Mouse (Mus musculus) gastrocnemius, adult 2 months (tissue): Measurements from ENCODE around the gene Fastk. TPM values are rescaled to one million over a fixed set of nuclear protein-coding genes. Genes with fewer than 3 reads are reported as not detected.
A peak's percentile ranks its signal among the peaks of the same experiment; 100 is the strongest.

ENCODE experiments used
- DNase-seq: peaks from one replicate; pipeline ENCODE4 v3.0.0; 2022
- H3K27ac ChIP-seq: fragments of 200-600 bp; 2 replicates; pipeline ENCODE4 v1.8.1; 2022; ENCODE audit warnings: mild to moderate bottlenecking
- H3K4me3 ChIP-seq: fragments of 200-600 bp; 2 replicates; pipeline ENCODE4 v1.8.1; 2022; ENCODE audit warnings: mild to moderate bottlenecking, moderate library complexity
- CTCF ChIP-seq: fragments of 200-600 bp; IDR thresholded peaks from 2 replicates; pipeline ENCODE4 v1.8.1; 2022; ENCODE audit warnings: antibody characterized with exemption, mild to moderate bottlenecking, moderate library complexity
- intact Hi-C: fragments of 180-260 bp; cut with DNase I; formaldehyde crosslinking; loops from one replicate; pipeline ENCODE4 v1.15.1; 2025
- total RNA-seq, 2 experiments: library from RNA; stranded (reverse); gene quantifications; 2 replicates each; pipeline ENCODE4 v1.2.3; 2021

Fastk gene
- total RNA-seq, 2 experiments from 2014 or later = 163 to 214 TPM

DNA sequence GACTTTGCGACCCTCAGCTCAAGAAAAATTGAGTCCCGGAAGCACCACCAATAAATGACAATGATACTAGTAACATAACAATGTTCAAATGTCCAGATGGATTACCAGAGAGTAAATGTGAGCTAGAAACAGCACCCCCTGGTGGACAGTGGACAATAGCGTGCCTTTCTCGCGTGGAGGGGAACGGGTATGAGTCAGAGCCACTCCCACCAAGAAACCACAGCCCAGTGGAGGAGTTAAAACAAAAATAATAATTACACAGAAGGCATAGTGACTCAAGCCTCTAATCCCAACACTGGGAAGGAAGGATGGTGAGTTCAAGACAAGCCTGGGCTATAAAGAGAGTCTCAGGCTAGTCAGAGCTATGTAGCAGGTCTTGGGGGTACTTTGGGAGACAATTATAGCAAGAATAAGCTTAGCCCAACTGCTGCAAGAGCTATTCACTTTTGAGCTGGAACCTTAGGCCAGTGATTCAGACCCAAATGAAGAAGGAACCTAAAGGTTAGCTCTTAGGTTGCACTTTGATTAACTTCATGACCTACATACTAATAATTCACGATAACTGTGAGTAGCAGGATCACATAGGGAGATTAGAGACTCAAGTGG is 51.6 kb downstream of the Fastk start, which contains the start of gene Abcb8:
Abcb8 (plus strand) TSS at position 272 of the 606 bp plus-strand sequence.
- intact Hi-C loops = no loop called here
- H3K27ac ChIP-seq = peak within 1 kb of the TSS; percentile 98
- peak; percentile 77 for DNase-seq
- H3K4me3 ChIP-seq = peak within 1 kb of the TSS; percentile 86
- peak; percentile 90 for TF ChIP-seq CTCF

DNA sequence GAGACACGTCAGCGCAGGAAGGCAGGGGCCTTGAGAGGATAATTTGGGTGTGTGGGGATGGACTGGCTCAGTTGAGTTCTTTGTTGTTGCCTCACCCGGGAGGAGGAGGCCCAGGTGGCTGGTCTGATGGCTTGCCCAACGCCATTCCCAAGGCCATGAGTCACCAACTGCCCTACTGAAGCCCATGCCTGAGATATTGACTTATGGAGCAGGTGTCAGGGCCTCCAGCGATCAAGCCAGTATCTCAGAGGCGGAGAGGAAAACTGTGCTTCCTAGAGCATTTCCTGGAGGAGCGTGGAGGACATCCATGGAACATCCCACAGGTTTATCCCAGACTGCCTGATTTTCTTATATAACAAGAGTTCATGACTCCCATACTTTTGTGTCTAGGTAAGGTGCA is 52.4 kb downstream of the Fastk start:
- no peak for DNase-seq
- TF ChIP-seq CTCF = no peak
- H3K27ac ChIP-seq = peak overlapping the region; percentile 98
- H3K4me3 ChIP-seq = no peak overlapping the region
- intact Hi-C loops = no loop called here

DNA sequence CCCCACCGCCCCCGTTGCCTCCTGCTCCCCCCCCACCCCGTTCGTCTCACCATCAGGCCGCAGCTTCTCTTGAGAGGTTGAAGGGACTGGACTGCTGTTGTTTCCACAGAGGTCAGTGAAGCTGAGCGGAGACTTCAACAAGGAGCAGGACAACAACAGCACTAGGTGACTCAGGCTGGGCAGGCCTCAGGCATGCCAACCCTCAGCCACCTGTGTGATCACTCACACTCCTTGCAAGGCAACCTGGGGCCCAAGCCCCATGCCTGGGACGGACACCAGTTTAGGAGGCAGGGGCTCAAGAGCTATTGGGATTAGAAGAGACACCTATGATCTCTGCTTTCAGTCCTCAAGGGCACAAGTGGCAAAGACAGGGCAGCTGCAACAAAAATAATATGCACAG is 53.2 kb downstream of the Fastk start, which contains the start of gene Atg9b:
Atg9b (minus strand) TSS at position 280 of the 400 bp plus-strand sequence.
- TF ChIP-seq CTCF = no peak
- intact Hi-C loops = no loop called here
- DNase-seq = no peak
- Histone ChIP-seq H3K27ac (peak within 1 kb of the TSS; percentile 98), H3K4me3 (no peak within 1 kb of the TSS)

DNA sequence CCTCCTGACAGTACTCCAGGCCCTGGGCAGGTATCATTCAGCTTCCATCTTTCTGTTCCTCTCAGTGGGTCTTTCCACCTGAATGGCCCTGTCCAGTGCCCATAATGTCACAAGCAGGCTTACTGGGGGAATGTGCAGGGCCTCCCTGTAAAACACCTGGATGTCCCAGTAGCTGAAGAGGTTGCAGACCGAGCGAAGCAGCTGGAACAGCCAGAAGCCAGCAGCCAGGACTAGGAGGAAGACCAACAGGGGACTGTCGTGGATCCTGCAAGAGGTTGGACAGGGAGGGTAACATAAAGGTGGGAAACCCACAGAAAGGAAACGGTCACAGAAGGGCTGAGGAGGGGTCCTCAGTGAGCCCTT is 55.4 kb downstream of the Fastk start:
- Histone ChIP-seq H3K4me3 (no peak overlapping the region), H3K27ac (no peak overlapping the region)
- TF ChIP-seq CTCF = no peak
- intact Hi-C loops = no loop called here
- DNase-seq = no peak

DNA sequence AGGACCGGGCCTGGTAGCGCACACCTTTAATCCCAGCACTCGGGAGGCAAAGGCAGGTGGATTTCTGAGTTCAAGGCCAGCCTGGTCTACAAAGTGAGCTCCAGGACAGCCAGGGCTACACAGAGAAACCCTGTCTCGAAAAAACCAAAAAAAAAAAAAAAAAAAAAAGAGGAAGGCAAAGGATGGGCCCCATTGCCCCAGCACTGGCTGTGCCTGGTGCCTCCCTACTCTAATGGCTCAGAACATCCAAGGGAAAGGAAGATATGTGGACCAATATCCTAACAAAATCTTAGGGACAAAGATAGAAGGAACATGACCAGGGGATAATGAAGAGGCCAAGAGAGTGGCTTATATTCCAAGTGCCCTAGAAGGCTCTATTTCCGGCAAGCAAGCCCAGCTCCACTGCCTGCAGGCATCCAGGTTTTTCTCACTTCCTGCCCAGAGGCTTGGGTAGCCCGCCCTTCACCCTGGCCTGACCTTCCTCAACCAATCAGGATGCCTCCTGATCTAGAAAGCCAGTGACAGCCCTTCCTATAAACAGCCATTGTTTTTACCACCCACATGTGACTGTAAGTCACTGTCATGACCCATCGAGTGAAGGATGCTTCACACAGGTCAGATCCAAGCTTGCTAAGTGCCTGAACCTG is 56.0 kb downstream of the Fastk start:
- H3K4me3 ChIP-seq = no peak overlapping the region
- no peak for DNase-seq
- intact Hi-C loops = no loop called here
- no peak overlapping the region for H3K27ac ChIP-seq
- TF ChIP-seq CTCF = no peak

Other genes starting within 250 kb of the Fastk start
- 1 to 10 TPM; 1.4 to 2.2 TPM for gene Kcnh2, start 93.7 kb downstream of the Fastk start, total RNA-seq
- 1 to 10 TPM; 5.0 to 7.1 TPM for gene Nos3, start 80.5 kb downstream of the Fastk start, total RNA-seq
- under 1 TPM in 1 of 2 experiments, not detected in 1; 0.06 TPM for gene Atg9b, start 53.1 kb downstream of the Fastk start, total RNA-seq
- gene Abcb8, start 51.6 kb downstream of the Fastk start, total RNA-seq = 10 to 100 TPM; 37.0 to 39.8 TPM
- gene Asic3, start 31.9 kb downstream of the Fastk start, total RNA-seq = under 1 TPM; 0.47 to 0.54 TPM
- gene Cdk5, start 21.8 kb downstream of the Fastk start, total RNA-seq = 10 to 100 TPM; 10.6 to 11.8 TPM
- 10 to 100 TPM; 14.4 to 16.7 TPM for gene Slc4a2, start 21.4 kb downstream of the Fastk start, total RNA-seq
- 10 to 100 TPM; 18.1 to 22.2 TPM for gene Tmub1, start 2.6 kb upstream of the Fastk start, total RNA-seq
- 10 to 100 TPM; 67.8 to 71.0 TPM for gene Agap3, start 6.9 kb upstream of the Fastk start, total RNA-seq
- gene Gbx1, start 81.9 kb upstream of the Fastk start, total RNA-seq = not detected
- gene Asb10, start 95.7 kb upstream of the Fastk start, total RNA-seq = 100 to 1,000 TPM; 101 to 107 TPM
- gene 4931409K22Rik, start 111.5 kb upstream of the Fastk start, total RNA-seq = not detected
- 100 to 1,000 TPM; 105 to 117 TPM for gene Abcf2, start 132.2 kb upstream of the Fastk start, total RNA-seq
- gene Chpf2, start 141.5 kb upstream of the Fastk start, total RNA-seq = 10 to 100 TPM in 1 of 2 experiments, 1 to 10 TPM in 1; 6.4 to 10.1 TPM
- gene Smarcd3, start 179.1 kb upstream of the Fastk start, total RNA-seq = 100 to 1,000 TPM; 172 to 203 TPM
- gene Nub1, start 240.2 kb upstream of the Fastk start, total RNA-seq = 10 to 100 TPM; 28.3 to 34.3 TPM